Mouse (Mus musculus): ENCODE results near the gene Epm2a. TPM values are rescaled to one million over a fixed set of nuclear protein-coding genes. Genes with fewer than 3 reads are reported as not detected.

The Epm2a gene
- total and polyA plus RNA-seq, 3 experiments: 0.25 to 0.31 TPM; not detected in 1

GRCm38 (mm10) chr10:11410926-11411325 is 67.7 kb downstream of the Epm2a start:
- Histone ChIP-seq H3K9me3 (replicated peaks; ENCODE audit: insufficient read depth, low read length) (no peaks in the 10 kb centered on the region), H3K4me1 (ENCODE audit: control insufficient read depth in 1 of 2, insufficient read depth in 2 of 2, low read length in 2 of 2) (no peaks in the 10 kb centered on the region)
- TF ChIP-seq USF1 (IDR thresholded peaks at IDR 0.05; ENCODE audit: low read depth, low read length) (no peak), TAL1 (IDR thresholded peaks at IDR 0.05; ENCODE audit: low read length) (no peak), MYB (IDR thresholded peaks at IDR 0.05; ENCODE audit: low read depth, low read length) (no peak), SIN3A (IDR thresholded peaks at IDR 0.05; ENCODE audit: low read length) (no peak), RAD21 (IDR thresholded peaks at IDR 0.05; ENCODE audit: low read depth, low read length) (no peak), POLR2A (IDR thresholded peaks at IDR 0.05; ENCODE audit: control insufficient read depth in 1 of 2, insufficient read depth in 1 of 2, low read depth in 1 of 2, low read length in 2 of 2, poor library complexity in 1 of 2) (no peak), TCF12 (IDR thresholded peaks at IDR 0.05; ENCODE audit: low read depth, low read length) (no peak), CTCF (IDR thresholded peaks at IDR 0.05 in 2 of 3, conservative IDR thresholded peaks at IDR 0.05 in 1 of 3; ENCODE audit: control insufficient read depth in 1 of 3, insufficient read depth in 1 of 3, low read depth in 2 of 3, low read length in 3 of 3, poor library complexity in 1 of 3, severe bottlenecking in 1 of 3) (no peak), TBP (IDR thresholded peaks at IDR 0.05; ENCODE audit: low read depth, low read length) (no peak), RCOR1 (IDR thresholded peaks at IDR 0.05; ENCODE audit: low read depth, low read length) (no peak), CHD1 (IDR thresholded peaks at IDR 0.05; ENCODE audit: low read depth, low read length) (no peak), USF2 (IDR thresholded peaks at IDR 0.05; ENCODE audit: borderline replicate concordance in 1 of 2, insufficient read depth in 1 of 2, low read depth in 1 of 2, low read length in 2 of 2) (no peak), MAZ (IDR thresholded peaks at IDR 0.05; ENCODE audit: low read depth, low read length) (no peak), MXI1 (IDR thresholded peaks at IDR 0.05; ENCODE audit: low read depth, low read length) (no peak), ZMIZ1 (IDR thresholded peaks at IDR 0.05; ENCODE audit: low read depth, low read length) (no peak), POLR2AphosphoS2 (IDR thresholded peaks at IDR 0.05; ENCODE audit: low read length) (no peak), NRF1 (IDR thresholded peaks at IDR 0.05; ENCODE audit: insufficient read depth, low read depth, low read length, poor library complexity, severe bottlenecking) (no peak), KAT2A (conservative IDR thresholded peaks at IDR 0.05; ENCODE audit: low read depth, low read length) (no peak), UBTF (IDR thresholded peaks at IDR 0.05; ENCODE audit: borderline replicate concordance, insufficient read depth, low read depth, low read length) (no peak), NELFE (IDR thresholded peaks at IDR 0.05; ENCODE audit: low read depth, low read length) (no peak)

GRCm38 (mm10) chr10:11420071-11420470 is 76.9 kb downstream of the Epm2a start:
- H3K27ac ChIP-seq (ENCODE audit: control insufficient read depth, low read depth, low read length): no peak overlapping the region
- no peaks in the 10 kb centered on the region for H3K36me3 ChIP-seq (ENCODE audit: control insufficient read depth in 1 of 2, insufficient read depth in 2 of 2, low read length in 2 of 2)
- H3K79me2 ChIP-seq (ENCODE audit: control insufficient read depth, insufficient read depth, low read length, poor library complexity): no peaks in the 10 kb centered on the region
- no peak for DNase-seq (ENCODE audit: low read depth, low spot score)
- no peaks in the 10 kb centered on the region for H3K27me3 ChIP-seq (ENCODE audit: control insufficient read depth in 1 of 2, insufficient read depth in 2 of 2, low read length in 2 of 2)
- H3K4me1 ChIP-seq (ENCODE audit: control insufficient read depth in 1 of 2, insufficient read depth in 2 of 2, low read length in 2 of 2): no peaks in the 10 kb centered on the region
- H3K4me3 ChIP-seq (ENCODE audit: control insufficient read depth in 1 of 2, insufficient read depth in 1 of 2, low read depth in 2 of 2, low read length in 2 of 2): no peak overlapping the region
- TF ChIP-seq CTCF (IDR thresholded peaks at IDR 0.05 in 2 of 3, conservative IDR thresholded peaks at IDR 0.05 in 1 of 3; ENCODE audit: control insufficient read depth in 1 of 3, insufficient read depth in 1 of 3, low read depth in 2 of 3, low read length in 3 of 3, poor library complexity in 1 of 3, severe bottlenecking in 1 of 3): no peak
- no peak for TF ChIP-seq ZC3H11A (IDR thresholded peaks at IDR 0.05; ENCODE audit: low read depth, low read length)
- no peak for TF ChIP-seq TAL1 (IDR thresholded peaks at IDR 0.05; ENCODE audit: low read length)
- no peak for TF ChIP-seq MYC (IDR thresholded peaks at IDR 0.05; ENCODE audit: low read depth, low read length)
- TF ChIP-seq MAFK (IDR thresholded peaks at IDR 0.05; ENCODE audit: borderline replicate concordance, low read depth, low read length): no peak
- TF ChIP-seq MAX (IDR thresholded peaks at IDR 0.05; ENCODE audit: low read length): no peak
- no peak for TF ChIP-seq SIN3A (IDR thresholded peaks at IDR 0.05; ENCODE audit: low read length)
- TF ChIP-seq CHD1 (IDR thresholded peaks at IDR 0.05; ENCODE audit: low read depth, low read length): no peak
- TF ChIP-seq POLR2A (IDR thresholded peaks at IDR 0.05; ENCODE audit: control insufficient read depth in 1 of 2, insufficient read depth in 1 of 2, low read depth in 1 of 2, low read length in 2 of 2, poor library complexity in 1 of 2): no peak
- no peak for TF ChIP-seq POLR2AphosphoS5 (IDR thresholded peaks at IDR 0.05; ENCODE audit: borderline replicate concordance, low read depth, low read length)
- TF ChIP-seq E2F4 (IDR thresholded peaks at IDR 0.05; ENCODE audit: borderline replicate concordance, low read depth, low read length): no peak
- no peak for TF ChIP-seq SMC3 (IDR thresholded peaks at IDR 0.05; ENCODE audit: low read depth, low read length)
- no peak for TF ChIP-seq UBTF (IDR thresholded peaks at IDR 0.05; ENCODE audit: borderline replicate concordance, insufficient read depth, low read depth, low read length)
- H3K9me3 ChIP-seq (replicated peaks; ENCODE audit: insufficient read depth, low read length): no peaks in the 10 kb centered on the region
- no peak overlapping the region for H3K9ac ChIP-seq (ENCODE audit: control insufficient read depth, low read depth, low read length, poor library complexity, severe bottlenecking)

More at GRCm38 (mm10) chr10:11410926-11411325, 67.7 kb downstream of the Epm2a start:
- H3K36me3 ChIP-seq (ENCODE audit: control insufficient read depth in 1 of 2, insufficient read depth in 2 of 2, low read length in 2 of 2): no peaks in the 10 kb centered on the region
- no peak overlapping the region for H3K4me3 ChIP-seq (ENCODE audit: control insufficient read depth in 1 of 2, insufficient read depth in 1 of 2, low read depth in 2 of 2, low read length in 2 of 2)
- peaks cover 1 to 4% of the 10 kb centered on the region in 2 experiments; a peak in 3 of 4 replicates for H3K27me3 ChIP-seq (ENCODE audit: control insufficient read depth in 1 of 2, insufficient read depth in 2 of 2, low read length in 2 of 2)
- H3K9ac ChIP-seq (ENCODE audit: control insufficient read depth, low read depth, low read length, poor library complexity, severe bottlenecking): no peak overlapping the region
- no peak overlapping the region for H3K27ac ChIP-seq (ENCODE audit: control insufficient read depth, low read depth, low read length)
- H3K79me2 ChIP-seq (ENCODE audit: control insufficient read depth, insufficient read depth, low read length, poor library complexity): no peaks in the 10 kb centered on the region
- DNase-seq (ENCODE audit: low read depth, low spot score): no peak
